Mouse (Mus musculus): ENCODE results near the gene Tbc1d10b. TPM values are rescaled to one million over a fixed set of nuclear protein-coding genes. Genes with fewer than 3 reads are reported as not detected.

Gene Tbc1d10b
- polyA plus RNA-seq, 1 experiment from 2014 or later = 15.8 TPM

GRCm38 (mm10) chr7:127147901-127148300 lies 60.4 kb downstream of the Tbc1d10b start:
- WGBS (ENCODE audit: insufficient replicate concordance) = 64% methylated on average over 3 of the region's 3 CpGs

More at GRCm38 (mm10) chr7:127147901-127148300, 60.4 kb downstream of the Tbc1d10b start:
- no peak overlapping the region for H3K9ac ChIP-seq
- 0 out of 2 replicates have a peak, but pooled peaks have one; percentile 17 for ATAC-seq (ENCODE audit: low read depth)
- DNase-seq = no peak
- H3K9me3 ChIP-seq (replicated peaks) = no peaks in the 10 kb centered on the region
- no peak overlapping the region for H3K27ac ChIP-seq
- H3K4me2 ChIP-seq = no peak overlapping the region
- H3K36me3 ChIP-seq = no peaks in the 10 kb centered on the region
- H3K4me3 ChIP-seq (replicated peaks) = no peak overlapping the region
- no peaks in the 10 kb centered on the region for H3K27me3 ChIP-seq
- H3K4me1 ChIP-seq (replicated peaks) = peaks cover 43% of the 10 kb centered on the region

Other genes starting within 250 kb of the Tbc1d10b start
- gene Cdipt, start 232.6 kb downstream of the Tbc1d10b start, polyA plus RNA-seq (2015; fragmentation: Nextera tagmentation; extraction: Ambion mirVana) = 50.7 and 55.5 TPM in 2 replicates
- gene Cdiptos, start 232.4 kb downstream of the Tbc1d10b start, polyA plus RNA-seq (2015; fragmentation: Nextera tagmentation; extraction: Ambion mirVana) = 0.37 and 0.65 TPM in 2 replicates
- 7.8 and 8.6 TPM in 2 replicates for gene Mvp, start 193.8 kb downstream of the Tbc1d10b start, polyA plus RNA-seq (2015; fragmentation: Nextera tagmentation; extraction: Ambion mirVana)
- gene Pagr1b, start 192.0 kb downstream of the Tbc1d10b start, polyA plus RNA-seq (2015; fragmentation: Nextera tagmentation; extraction: Ambion mirVana) = 0.27 TPM in 1 of 2 replicates, not detected in the other
- 38.7 and 50.1 TPM in 2 replicates for gene Pagr1a, start 191.1 kb downstream of the Tbc1d10b start, polyA plus RNA-seq (2015; fragmentation: Nextera tagmentation; extraction: Ambion mirVana)
- 5.1 and 11.3 TPM in 2 replicates for gene Gm42742, start 187.4 kb downstream of the Tbc1d10b start, polyA plus RNA-seq (2015; fragmentation: Nextera tagmentation; extraction: Ambion mirVana)
- gene Prrt2, start 187.3 kb downstream of the Tbc1d10b start, polyA plus RNA-seq (2015; fragmentation: Nextera tagmentation; extraction: Ambion mirVana) = 0.22 and 0.47 TPM in 2 replicates
- gene Maz, start 181.4 kb downstream of the Tbc1d10b start, polyA plus RNA-seq (2015; fragmentation: Nextera tagmentation; extraction: Ambion mirVana) = 38.2 and 42.2 TPM in 2 replicates
- gene Kif22, start 166.0 kb downstream of the Tbc1d10b start, polyA plus RNA-seq (2015; fragmentation: Nextera tagmentation; extraction: Ambion mirVana) = 109 and 122 TPM in 2 replicates
- gene Zg16, start 121.1 kb downstream of the Tbc1d10b start, polyA plus RNA-seq (2015; fragmentation: Nextera tagmentation; extraction: Ambion mirVana) = not detected in 2 replicates
- 7.0 and 7.3 TPM in 2 replicates for gene AI467606, start 117.1 kb downstream of the Tbc1d10b start, polyA plus RNA-seq (2015; fragmentation: Nextera tagmentation; extraction: Ambion mirVana)
- 44.4 and 49.1 TPM in 2 replicates for gene Qprt, start 86.2 kb downstream of the Tbc1d10b start, polyA plus RNA-seq (2015; fragmentation: Nextera tagmentation; extraction: Ambion mirVana)
- 8.2 and 8.7 TPM in 2 replicates for gene Spn, start 70.6 kb downstream of the Tbc1d10b start, polyA plus RNA-seq (2015; fragmentation: Nextera tagmentation; extraction: Ambion mirVana)
- 27.1 and 32.1 TPM in 2 replicates for gene Cd2bp2, start 12.4 kb downstream of the Tbc1d10b start, polyA plus RNA-seq (2015; fragmentation: Nextera tagmentation; extraction: Ambion mirVana)
- gene Mylpf, start 422 bp upstream of the Tbc1d10b start, polyA plus RNA-seq (2015; fragmentation: Nextera tagmentation; extraction: Ambion mirVana) = 42.7 and 46.8 TPM in 2 replicates
- gene Zfp553, start 24.6 kb upstream of the Tbc1d10b start, polyA plus RNA-seq (2015; fragmentation: Nextera tagmentation; extraction: Ambion mirVana) = 8.3 and 9.0 TPM in 2 replicates
- gene Sept1, start 24.7 kb upstream of the Tbc1d10b start, polyA plus RNA-seq (2015; fragmentation: Nextera tagmentation; extraction: Ambion mirVana) = 9.7 and 9.8 TPM in 2 replicates
- gene Zfp771, start 35.8 kb upstream of the Tbc1d10b start, polyA plus RNA-seq (2015; fragmentation: Nextera tagmentation; extraction: Ambion mirVana) = 19.0 and 20.6 TPM in 2 replicates
- 134 and 136 TPM in 2 replicates for gene Dctpp1, start 52.2 kb upstream of the Tbc1d10b start, polyA plus RNA-seq (2015; fragmentation: Nextera tagmentation; extraction: Ambion mirVana)
- gene Sephs2, start 65.6 kb upstream of the Tbc1d10b start, polyA plus RNA-seq (2015; fragmentation: Nextera tagmentation; extraction: Ambion mirVana) = 138 and 169 TPM in 2 replicates
- 4.1 and 5.2 TPM in 2 replicates for gene Itgal, start 87.8 kb upstream of the Tbc1d10b start, polyA plus RNA-seq (2015; fragmentation: Nextera tagmentation; extraction: Ambion mirVana)
- 3.1 and 3.5 TPM in 2 replicates for gene Zfp768, start 137.1 kb upstream of the Tbc1d10b start, polyA plus RNA-seq (2015; fragmentation: Nextera tagmentation; extraction: Ambion mirVana)
- 1.7 and 2.1 TPM in 2 replicates for gene Zfp747, start 167.6 kb upstream of the Tbc1d10b start, polyA plus RNA-seq (2015; fragmentation: Nextera tagmentation; extraction: Ambion mirVana)
- gene 9130019O22Rik, start 178.7 kb upstream of the Tbc1d10b start, polyA plus RNA-seq (2015; fragmentation: Nextera tagmentation; extraction: Ambion mirVana) = 1.3 and 1.4 TPM in 2 replicates
- 1.3 and 1.4 TPM in 2 replicates for gene E430018J23Rik, start 185.2 kb upstream of the Tbc1d10b start, polyA plus RNA-seq (2015; fragmentation: Nextera tagmentation; extraction: Ambion mirVana)
- 1.1 and 1.8 TPM in 2 replicates for gene Zfp764, start 198.4 kb upstream of the Tbc1d10b start, polyA plus RNA-seq (2015; fragmentation: Nextera tagmentation; extraction: Ambion mirVana)
- gene Zfp688, start 213.6 kb upstream of the Tbc1d10b start, polyA plus RNA-seq (2015; fragmentation: Nextera tagmentation; extraction: Ambion mirVana) = 9.1 and 10.4 TPM in 2 replicates
- 2.2 and 2.4 TPM in 2 replicates for gene Zfp689, start 240.7 kb upstream of the Tbc1d10b start, polyA plus RNA-seq (2015; fragmentation: Nextera tagmentation; extraction: Ambion mirVana)

Measured in liver, embryonic 13.5 days (tissue).